Mouse (Mus musculus): Measurements from ENCODE around the gene Zdhhc22. TPM values are rescaled to one million over a fixed set of nuclear protein-coding genes. Genes with fewer than 3 reads are reported as not detected.

Gene Zdhhc22
- polyA plus RNA-seq, 1 experiment from 2014 or later, result 0.43 TPM

- Histone ChIP-seq H3K4me1 (ENCODE audit: control insufficient read depth, insufficient read depth, low read length) (no peaks in the 10 kb centered on the region), H3K4me2 (ENCODE audit: low read depth, low read length) (no peak overlapping the region), H3K4me3 (replicated peaks; ENCODE audit: low read length) (no peak overlapping the region), H3K36me3 (ENCODE audit: control insufficient read depth, insufficient read depth, low read length) (no peaks in the 10 kb centered on the region), H3K27me3 (ENCODE audit: control insufficient read depth, insufficient read depth, low read length) (peaks cover 8% of the 10 kb centered on the region; the same call in 1 of the 2 replicates), H3K27ac (ENCODE audit: low read length) (no peak overlapping the region), H3K9ac (ENCODE audit: low read length) (no peak overlapping the region), H3K9me3 (replicated peaks; ENCODE audit: control insufficient read depth, low read length) (no peaks in the 10 kb centered on the region)
- no peak for ATAC-seq (ENCODE audit: insufficient read depth, low FRiP score)
- 69% methylated on average over 3 of the region's 3 CpGs for WGBS
Measured at GRCm38 (mm10) chr12:87023456-87023855, 33.2 kb upstream of the Zdhhc22 start.

GRCm38 (mm10) chr12:87022006-87022405 lies 31.8 kb upstream of the Zdhhc22 start:
- no peak for ATAC-seq (ENCODE audit: insufficient read depth, low FRiP score)
- 79% methylated on average over 2 of the region's 2 CpGs for WGBS
- H3K27ac ChIP-seq (ENCODE audit: low read length), result no peak overlapping the region
- no peak overlapping the region for H3K9ac ChIP-seq (ENCODE audit: low read length)
- no peak overlapping the region for H3K4me3 ChIP-seq (replicated peaks; ENCODE audit: low read length)
- 0 out of 2 replicates have a peak, but pooled peaks cover 8% of the 10 kb centered on the region for H3K27me3 ChIP-seq (ENCODE audit: control insufficient read depth, insufficient read depth, low read length)
- H3K36me3 ChIP-seq (ENCODE audit: control insufficient read depth, insufficient read depth, low read length), result no peaks in the 10 kb centered on the region
- no peaks in the 10 kb centered on the region for H3K4me1 ChIP-seq (ENCODE audit: control insufficient read depth, insufficient read depth, low read length)
- H3K4me2 ChIP-seq (ENCODE audit: low read depth, low read length), result no peak overlapping the region
- no peaks in the 10 kb centered on the region for H3K9me3 ChIP-seq (replicated peaks; ENCODE audit: control insufficient read depth, low read length)

GRCm38 (mm10) chr12:87021040-87021439 lies 30.8 kb upstream of the Zdhhc22 start, which contains the start of gene Tmem63c:
Gene Tmem63c, plus strand, starts transcription at chr12:87021340.
- 73% methylated on average over 6 of the region's 6 CpGs for whole genome bisulfite sequencing
- Histone ChIP-seq H3K9ac (ENCODE audit: low read length) (no peak within 1 kb of the TSS), H3K4me2 (ENCODE audit: low read depth, low read length) (no peak within 1 kb of the TSS), H3K4me1 (ENCODE audit: control insufficient read depth, insufficient read depth, low read length) (no peaks in the 10 kb centered on the region), H3K9me3 (replicated peaks; ENCODE audit: control insufficient read depth, low read length) (no peaks in the 10 kb centered on the region), H3K27me3 (ENCODE audit: control insufficient read depth, insufficient read depth, low read length) (0 out of 2 replicates have a peak, but pooled peaks cover 2% of the 10 kb centered on the region), H3K36me3 (ENCODE audit: control insufficient read depth, insufficient read depth, low read length) (no peaks in the 10 kb centered on the region), H3K4me3 (replicated peaks; ENCODE audit: low read length) (no peak within 1 kb of the TSS), H3K27ac (ENCODE audit: low read length) (no peak within 1 kb of the TSS)
- no peak for ATAC-seq (ENCODE audit: insufficient read depth, low FRiP score)

- Histone ChIP-seq H3K4me1 (ENCODE audit: control insufficient read depth, insufficient read depth, low read length) (no peaks in the 10 kb centered on the region), H3K36me3 (ENCODE audit: control insufficient read depth, insufficient read depth, low read length) (no peaks in the 10 kb centered on the region), H3K27me3 (ENCODE audit: control insufficient read depth, insufficient read depth, low read length) (no peaks in the 10 kb centered on the region), H3K27ac (ENCODE audit: low read length) (no peak overlapping the region), H3K9ac (ENCODE audit: low read length) (no peak overlapping the region), H3K9me3 (replicated peaks; ENCODE audit: control insufficient read depth, low read length) (no peaks in the 10 kb centered on the region), H3K4me3 (replicated peaks; ENCODE audit: low read length) (no peak overlapping the region), H3K4me2 (ENCODE audit: low read depth, low read length) (no peak overlapping the region)
- 89% methylated on average over 2 of the region's 2 CpGs for WGBS
- no peak for ATAC-seq (ENCODE audit: insufficient read depth, low FRiP score)
Measured at GRCm38 (mm10) chr12:87018756-87019155, 28.5 kb upstream of the Zdhhc22 start.

GRCm38 (mm10) chr12:87017041-87017440 lies 26.8 kb upstream of the Zdhhc22 start:
- H3K4me2 ChIP-seq (ENCODE audit: low read depth, low read length), result no peak overlapping the region
- WGBS, result 46% methylated on average over 3 of the region's 3 CpGs
- H3K4me3 ChIP-seq (replicated peaks; ENCODE audit: low read length), result no peak overlapping the region
- no peak overlapping the region for H3K27ac ChIP-seq (ENCODE audit: low read length)
- no peaks in the 10 kb centered on the region for H3K9me3 ChIP-seq (replicated peaks; ENCODE audit: control insufficient read depth, low read length)
- H3K27me3 ChIP-seq (ENCODE audit: control insufficient read depth, insufficient read depth, low read length), result no peaks in the 10 kb centered on the region
- no peaks in the 10 kb centered on the region for H3K36me3 ChIP-seq (ENCODE audit: control insufficient read depth, insufficient read depth, low read length)
- no peaks in the 10 kb centered on the region for H3K4me1 ChIP-seq (ENCODE audit: control insufficient read depth, insufficient read depth, low read length)
- no peak for ATAC-seq (ENCODE audit: insufficient read depth, low FRiP score)
- no peak overlapping the region for H3K9ac ChIP-seq (ENCODE audit: low read length)

- no peak for ATAC-seq (ENCODE audit: insufficient read depth, low FRiP score)
- Histone ChIP-seq H3K4me3 (replicated peaks; ENCODE audit: low read length) (no peak overlapping the region), H3K9me3 (replicated peaks; ENCODE audit: control insufficient read depth, low read length) (no peaks in the 10 kb centered on the region), H3K27me3 (ENCODE audit: control insufficient read depth, insufficient read depth, low read length) (no peaks in the 10 kb centered on the region), H3K4me1 (ENCODE audit: control insufficient read depth, insufficient read depth, low read length) (no peaks in the 10 kb centered on the region), H3K4me2 (ENCODE audit: low read depth, low read length) (no peak overlapping the region), H3K36me3 (ENCODE audit: control insufficient read depth, insufficient read depth, low read length) (no peaks in the 10 kb centered on the region), H3K27ac (ENCODE audit: low read length) (no peak overlapping the region), H3K9ac (ENCODE audit: low read length) (no peak overlapping the region)
- WGBS, result 77% methylated on average over 4 of the region's 4 CpGs
Measured at GRCm38 (mm10) chr12:87004596-87004995, 14.4 kb upstream of the Zdhhc22 start.

GRCm38 (mm10) chr12:87003606-87004005 lies 13.4 kb upstream of the Zdhhc22 start:
- H3K36me3 ChIP-seq (ENCODE audit: control insufficient read depth, insufficient read depth, low read length), result no peaks in the 10 kb centered on the region
- 52% methylated on average over 3 of the region's 3 CpGs for WGBS
- no peak overlapping the region for H3K4me2 ChIP-seq (ENCODE audit: low read depth, low read length)
- H3K4me1 ChIP-seq (ENCODE audit: control insufficient read depth, insufficient read depth, low read length), result no peaks in the 10 kb centered on the region
- H3K27ac ChIP-seq (ENCODE audit: low read length), result no peak overlapping the region
- H3K27me3 ChIP-seq (ENCODE audit: control insufficient read depth, insufficient read depth, low read length), result no peaks in the 10 kb centered on the region
- H3K4me3 ChIP-seq (replicated peaks; ENCODE audit: low read length), result no peak overlapping the region
- no peak overlapping the region for H3K9ac ChIP-seq (ENCODE audit: low read length)
- no peaks in the 10 kb centered on the region for H3K9me3 ChIP-seq (replicated peaks; ENCODE audit: control insufficient read depth, low read length)
- no peak for ATAC-seq (ENCODE audit: insufficient read depth, low FRiP score)

GRCm38 (mm10) chr12:87002815-87003214 lies 12.6 kb upstream of the Zdhhc22 start:
- no peak overlapping the region for H3K9ac ChIP-seq (ENCODE audit: low read length)
- no peak overlapping the region for H3K4me3 ChIP-seq (replicated peaks; ENCODE audit: low read length)
- no peaks in the 10 kb centered on the region for H3K4me1 ChIP-seq (ENCODE audit: control insufficient read depth, insufficient read depth, low read length)
- H3K4me2 ChIP-seq (ENCODE audit: low read depth, low read length), result no peak overlapping the region
- H3K27me3 ChIP-seq (ENCODE audit: control insufficient read depth, insufficient read depth, low read length), result no peaks in the 10 kb centered on the region
- no peak for ATAC-seq (ENCODE audit: insufficient read depth, low FRiP score)
- WGBS, result 69% methylated on average over 7 of the region's 7 CpGs
- H3K9me3 ChIP-seq (replicated peaks; ENCODE audit: control insufficient read depth, low read length), result no peaks in the 10 kb centered on the region
- H3K36me3 ChIP-seq (ENCODE audit: control insufficient read depth, insufficient read depth, low read length), result no peaks in the 10 kb centered on the region
- H3K27ac ChIP-seq (ENCODE audit: low read length), result no peak overlapping the region

GRCm38 (mm10) chr12:87002209-87002608 lies 12.0 kb upstream of the Zdhhc22 start:
- ATAC-seq (ENCODE audit: insufficient read depth, low FRiP score), result no peak

GRCm38 (mm10) chr12:87000840-87001176 lies 10.6 kb upstream of the Zdhhc22 start:
- Histone ChIP-seq H3K36me3 (ENCODE audit: control insufficient read depth, insufficient read depth, low read length) (no peaks in the 10 kb centered on the region), H3K27ac (ENCODE audit: low read length) (no peak overlapping the region), H3K9me3 (replicated peaks; ENCODE audit: control insufficient read depth, low read length) (no peaks in the 10 kb centered on the region), H3K4me3 (replicated peaks; ENCODE audit: low read length) (no peak overlapping the region), H3K9ac (ENCODE audit: low read length) (no peak overlapping the region), H3K4me2 (ENCODE audit: low read depth, low read length) (no peak overlapping the region), H3K27me3 (ENCODE audit: control insufficient read depth, insufficient read depth, low read length) (no peaks in the 10 kb centered on the region), H3K4me1 (ENCODE audit: control insufficient read depth, insufficient read depth, low read length) (no peaks in the 10 kb centered on the region)
- no peak for ATAC-seq (ENCODE audit: insufficient read depth, low FRiP score)
- WGBS, result 37% methylated on average over 6 of the region's 6 CpGs

More at GRCm38 (mm10) chr12:87002209-87002608, 12.0 kb upstream of the Zdhhc22 start:
- no peak overlapping the region for H3K4me2 ChIP-seq (ENCODE audit: low read depth, low read length)
- no peak overlapping the region for H3K27ac ChIP-seq (ENCODE audit: low read length)
- no peaks in the 10 kb centered on the region for H3K27me3 ChIP-seq (ENCODE audit: control insufficient read depth, insufficient read depth, low read length)
- H3K9ac ChIP-seq (ENCODE audit: low read length), result no peak overlapping the region
- no peaks in the 10 kb centered on the region for H3K36me3 ChIP-seq (ENCODE audit: control insufficient read depth, insufficient read depth, low read length)
- WGBS, result 50% methylated on average over 7 of the region's 7 CpGs
- H3K4me3 ChIP-seq (replicated peaks; ENCODE audit: low read length), result no peak overlapping the region
- no peaks in the 10 kb centered on the region for H3K4me1 ChIP-seq (ENCODE audit: control insufficient read depth, insufficient read depth, low read length)
- no peaks in the 10 kb centered on the region for H3K9me3 ChIP-seq (replicated peaks; ENCODE audit: control insufficient read depth, low read length)
